Mouse (Mus musculus) thymus, adult 2 months (tissue): ENCODE data around the gene Hipk1.

Source experiments
- CTCF ChIP-seq: fragments of 200-500 bp; IDR thresholded peaks from 2 replicates; pipeline ENCODE4 v1.5.1; 2012; ENCODE audit warnings: mild to moderate bottlenecking, control low read depth, low read length, moderate library complexity, borderline replicate concordance; ENCODE audit not compliant: control insufficient read depth, poor library complexity, insufficient read depth; ENCODE audit errors: extremely low read depth
- POLR2A ChIP-seq: fragments of 200-500 bp; IDR thresholded peaks from 2 replicates; pipeline ENCODE4 v1.6.1; 2012; ENCODE audit warnings: mild to moderate bottlenecking, low read length, control low read depth, moderate library complexity; ENCODE audit not compliant: control insufficient read depth, poor library complexity, insufficient read depth; ENCODE audit errors: extremely low read depth

GRCm38 (mm10) chr3:103774009-103774408 lies 17.4 kb downstream of the Hipk1 start:
- TF ChIP-seq POLR2A (peak; percentile 84), CTCF (no peak)
